Mouse (Mus musculus): ENCODE data around the gene Disp1.

The Disp1 gene

GRCm38 (mm10) chr1:183220796-183221718 is at the start of gene Disp1:
TSS of gene Disp1 (minus strand) at chr1:183221522.
- peak; percentile 52 for DNase-seq (ENCODE audit: low read depth)

GRCm38 (mm10) chr1:183267666-183268065 is 46.3 kb upstream of the Disp1 start:
- DNase-seq (ENCODE audit: low read depth), result no peak

- DNase-seq (ENCODE audit: low read depth), result no peak
Measured at GRCm38 (mm10) chr1:183265921-183266467, 44.7 kb upstream of the Disp1 start.

- peak; percentile 30 for DNase-seq (ENCODE audit: low read depth)
Measured at GRCm38 (mm10) chr1:183264145-183265008, 43.1 kb upstream of the Disp1 start.

DNA sequence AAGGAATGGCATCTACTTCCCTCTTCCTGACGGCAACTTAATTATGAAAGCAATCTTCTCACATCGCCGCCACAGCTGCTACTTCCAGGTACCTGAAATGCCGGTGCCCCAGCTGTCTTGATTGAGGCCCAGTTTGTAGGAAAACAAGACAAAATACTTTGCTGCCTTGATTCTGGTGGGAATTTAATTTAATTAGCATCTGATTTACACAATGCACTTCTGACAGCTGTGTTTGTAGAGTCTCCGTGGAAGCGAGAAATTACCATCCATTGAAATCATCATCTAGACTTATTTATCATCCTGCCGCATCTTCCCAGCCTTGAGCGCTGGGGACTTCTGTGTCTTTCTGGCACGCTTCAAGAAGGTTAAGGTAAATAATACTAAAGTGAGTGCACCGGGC is 31.3 kb upstream of the Disp1 start:
- no peak for DNase-seq (ENCODE audit: low read depth)

GRCm38 (mm10) chr1:183251818-183252217 is 30.5 kb upstream of the Disp1 start:
- no peak for DNase-seq (ENCODE audit: low read depth)

- no peak for DNase-seq (ENCODE audit: low read depth)
Measured at GRCm38 (mm10) chr1:183250612-183251011, 29.3 kb upstream of the Disp1 start.

DNA sequence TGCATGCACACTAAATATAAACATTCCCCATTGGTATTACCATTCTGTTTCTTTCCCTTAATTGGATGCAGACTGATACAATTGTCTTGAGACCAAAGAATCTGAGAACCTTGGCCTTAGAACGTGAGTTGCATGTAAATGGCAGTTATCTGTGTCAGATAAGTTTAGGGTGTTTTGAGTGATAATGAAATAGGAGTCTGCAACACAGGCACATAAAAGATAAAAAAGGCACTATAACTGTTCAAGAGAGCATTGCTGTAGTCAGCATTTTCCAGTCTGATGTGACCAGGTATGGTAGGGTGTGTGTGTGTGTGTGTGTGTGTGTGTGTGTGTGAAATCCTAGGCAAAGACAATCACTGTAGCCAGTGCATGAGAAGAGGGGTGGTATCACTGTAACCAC is 26.8 kb upstream of the Disp1 start:
- no peak for DNase-seq (ENCODE audit: low read depth)

DNA sequence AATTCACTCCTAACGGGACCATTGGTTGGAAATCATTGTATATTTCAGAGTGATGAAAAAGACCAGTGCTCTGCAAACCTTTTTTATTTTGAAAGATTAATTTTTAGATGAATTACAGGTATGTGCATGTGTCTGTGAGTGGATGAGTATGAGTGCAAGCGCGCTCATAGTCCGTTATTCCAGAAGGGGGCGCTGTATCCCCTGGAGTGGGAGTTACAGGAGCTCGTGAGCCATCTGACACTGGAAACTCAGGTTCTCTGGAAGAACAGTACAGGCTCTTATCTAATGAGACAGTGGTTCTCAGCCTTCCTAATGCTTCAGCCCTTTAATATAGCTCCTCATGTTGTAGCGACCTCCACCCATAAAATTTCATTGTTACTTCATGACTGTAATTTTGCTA is 22.0 kb upstream of the Disp1 start:
- DNase-seq (ENCODE audit: low read depth), result no peak

GRCm38 (mm10) chr1:183237901-183238300 is 16.6 kb upstream of the Disp1 start:
- DNase-seq (ENCODE audit: low read depth), result no peak

GRCm38 (mm10) chr1:183236460-183236859 is 15.1 kb upstream of the Disp1 start:
- no peak for DNase-seq (ENCODE audit: low read depth)

DNA sequence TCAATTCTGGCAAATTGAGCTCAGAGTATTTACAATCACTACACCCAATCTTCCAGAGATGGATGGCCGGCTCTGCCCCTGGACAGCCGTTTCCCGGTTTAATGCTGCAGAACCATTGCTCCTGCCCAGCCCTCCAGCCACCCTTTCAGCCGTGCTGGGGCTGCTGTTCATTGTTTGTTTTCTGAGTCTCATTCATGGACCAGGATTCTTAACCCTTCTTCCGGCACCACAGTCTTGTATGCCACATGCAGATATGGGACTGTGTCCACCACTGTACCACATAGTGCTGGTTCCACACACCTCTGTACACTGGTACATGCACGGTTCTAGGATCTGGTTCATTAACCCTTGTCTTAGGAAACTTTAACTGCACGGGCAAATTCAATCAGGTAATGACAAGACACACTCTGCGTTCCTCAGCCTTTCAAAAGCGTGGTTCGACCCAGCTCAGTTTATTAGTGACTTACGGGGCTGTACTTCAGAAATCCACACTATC is 12.4 kb upstream of the Disp1 start:
- no peak for DNase-seq (ENCODE audit: low read depth)

- no peak for DNase-seq (ENCODE audit: low read depth)
Measured at GRCm38 (mm10) chr1:183232985-183233678, 11.8 kb upstream of the Disp1 start.

DNA sequence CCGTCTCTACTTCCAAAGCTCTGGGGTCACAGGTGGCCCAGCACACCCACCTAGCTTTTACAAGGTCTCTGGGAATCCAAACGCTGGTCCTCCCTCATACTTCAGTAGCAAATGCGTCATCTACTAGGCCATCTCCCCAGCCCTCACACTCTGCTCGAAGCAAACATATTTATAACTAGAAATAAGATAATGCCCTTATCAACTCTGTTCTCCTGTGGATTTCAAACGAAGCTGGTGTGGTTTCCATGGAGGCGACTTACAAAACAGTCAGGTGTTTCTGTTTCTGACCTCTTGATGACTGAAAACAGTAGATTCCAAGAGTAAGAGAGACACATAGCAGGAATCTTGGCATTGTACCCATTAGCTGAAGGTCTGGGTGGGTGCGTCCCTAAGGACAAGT is 6.1 kb upstream of the Disp1 start:
- DNase-seq (ENCODE audit: low read depth), result no peak

GRCm38 (mm10) chr1:183219021-183219420 is 2.3 kb downstream of the Disp1 start:
- no peak for DNase-seq (ENCODE audit: low read depth)

- no peak for DNase-seq (ENCODE audit: low read depth)
Measured at GRCm38 (mm10) chr1:183216691-183217090, 4.6 kb downstream of the Disp1 start.

- DNase-seq (ENCODE audit: low read depth), result no peak
Measured at GRCm38 (mm10) chr1:183215706-183216105, 5.6 kb downstream of the Disp1 start.

GRCm38 (mm10) chr1:183213850-183214249 is 7.5 kb downstream of the Disp1 start:
- no peak for DNase-seq (ENCODE audit: low read depth)

DNA sequence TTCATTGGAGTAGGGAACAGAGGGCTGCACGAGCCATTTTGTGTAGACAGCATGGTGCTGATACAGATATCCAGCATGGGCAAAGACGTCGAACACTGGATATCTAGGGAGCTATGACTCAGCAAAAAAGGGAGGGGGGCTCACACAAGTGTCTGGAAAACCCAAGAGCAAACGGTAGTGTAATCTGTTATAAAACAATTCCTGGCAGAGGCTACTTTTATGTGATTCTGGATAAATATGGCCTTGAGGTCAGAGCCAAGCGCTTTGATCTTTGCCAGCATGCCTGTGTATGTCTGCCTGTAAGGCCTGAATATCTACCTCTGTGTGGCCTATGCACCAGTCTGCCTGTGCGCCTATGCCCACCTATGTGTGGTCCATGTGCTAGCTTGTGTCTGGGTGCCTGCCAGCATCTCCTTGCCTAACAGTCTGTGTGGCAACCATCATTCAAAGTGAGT is 8.5 kb downstream of the Disp1 start:
- no peak for DNase-seq (ENCODE audit: low read depth)

- DNase-seq (ENCODE audit: low read depth), result no peak
Measured at GRCm38 (mm10) chr1:183210115-183210514, 11.2 kb downstream of the Disp1 start.

DNA sequence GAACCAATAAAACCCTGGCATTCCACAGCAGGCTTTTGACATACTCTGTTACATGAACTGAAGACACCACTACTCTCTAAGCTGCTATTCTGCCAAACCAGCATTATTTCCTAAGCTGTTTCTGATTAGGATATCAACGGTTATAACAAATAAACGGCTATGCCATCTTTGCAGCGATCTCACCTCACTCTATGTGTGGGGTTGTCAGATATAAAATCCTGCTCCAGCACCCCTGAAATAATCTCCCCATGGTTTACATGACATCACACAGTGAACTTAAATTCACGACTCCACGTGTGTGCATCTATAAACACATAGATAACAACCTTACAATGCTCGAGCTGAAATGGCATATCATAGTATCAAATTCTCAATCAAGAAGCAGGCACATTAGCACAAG is 13.7 kb downstream of the Disp1 start:
- DNase-seq (ENCODE audit: low read depth), result no peak

GRCm38 (mm10) chr1:183207141-183207540 is 14.2 kb downstream of the Disp1 start:
- no peak for DNase-seq (ENCODE audit: low read depth)
